Mouse (Mus musculus): ENCODE measurements around the gene Gm21897. TPM values are rescaled to one million over a fixed set of nuclear protein-coding genes. Genes with fewer than 3 reads are reported as not detected.

Gm21897 gene
- not detected for polyA plus RNA-seq (2012; fragmentation: generic; extraction: Trizol)

GRCm38 (mm10) chr16:15317158-15317557 is at the start of gene Gm21897:
TSS of gene Gm21897 (plus strand) at chr16:15317458.

Measured in C3H10T1/2 (cell line).